Mouse (Mus musculus) heart, embryonic 11.5 days (tissue): ENCODE measurements around the gene 1810013L24Rik. TPM values are rescaled to one million over a fixed set of nuclear protein-coding genes. Genes with fewer than 3 reads are reported as not detected.
"Not testable (repeated sequence)": the region's sequence is repeated elsewhere in the genome, so short reads cannot be mapped to it uniquely, and the experiment has no call there.

Source experiments
- ATAC-seq: fragments of 200-750 bp; cut with Nextera tagmentation; replicated peaks from 2 replicates; pipeline ENCODE4 v1.8.0; 2017; ENCODE audit warnings: moderate library complexity; ENCODE audit not compliant: insufficient number of reproducible peaks, low FRiP score, low TSS enrichment
- H3K27ac ChIP-seq: fragments of 300-500 bp; sonication (generic); 2 replicates; pipeline ENCODE4 v1.5.1; 2014; ENCODE audit warnings: mild to moderate bottlenecking, low read depth, low read length
- H3K27me3 ChIP-seq: fragments of 300-500 bp; sonication (generic); 2 replicates; pipeline ENCODE4 v1.6.1; 2014; ENCODE audit warnings: mild to moderate bottlenecking, low read length, mixed read lengths; ENCODE audit not compliant: control insufficient read depth, insufficient read depth
- H3K36me3 ChIP-seq: fragments of 300-500 bp; sonication (generic); 2 replicates; pipeline ENCODE4 v1.6.1; 2014; ENCODE audit warnings: mild to moderate bottlenecking, low read length, moderate library complexity, mixed read lengths; ENCODE audit not compliant: control insufficient read depth, insufficient read depth
- H3K4me1 ChIP-seq: fragments of 300-500 bp; sonication (generic); 2 replicates; pipeline ENCODE4 v1.6.1; 2014; ENCODE audit warnings: low read length; ENCODE audit not compliant: control insufficient read depth, insufficient read depth
- H3K4me2 ChIP-seq: fragments of 300-500 bp; sonication (generic); 2 replicates; pipeline ENCODE4 v1.6.1; 2014; ENCODE audit warnings: mild to moderate bottlenecking, moderate library complexity
- H3K4me3 ChIP-seq: fragments of 300-500 bp; sonication (generic); 2 replicates; pipeline ENCODE4 v1.5.1; 2014; ENCODE audit warnings: low read depth, low read length
- H3K9ac ChIP-seq: fragments of 300-500 bp; sonication (generic); 2 replicates; pipeline ENCODE4 v1.6.1; 2014; ENCODE audit warnings: mild to moderate bottlenecking, low read depth, low read length, moderate library complexity
- H3K9me3 ChIP-seq: fragments of 300-500 bp; sonication (generic); replicated peaks from 2 replicates; pipeline ENCODE4 v1.6.1; 2016; ENCODE audit warnings: low read length; ENCODE audit not compliant: control insufficient read depth
- WGBS: fragments of 180-500 bp; shearing (Covaris S2); extraction: QIAGEN DNeasy Blood & Tissue Kit; methylation state at CpG from one replicate; pipeline ENCODE4 v1.1.7; 2014; ENCODE audit not compliant: insufficient replicate concordance; 5-methylcytosine and 5-hydroxymethylcytosine counted together
- polyA plus RNA-seq: library from polyadenylated mRNA; unstranded; fragments of >200 nt; fragmentation: Nextera tagmentation; extraction: Ambion mirVana; gene quantifications from 2 replicates; pipeline ENCODE4 v1.2.1, GENCODE M21; 2014

The 1810013L24Rik gene
- polyA plus RNA-seq, 1 experiment from 2014 or later = 13.4 TPM

- Histone ChIP-seq H3K27ac (no peak overlapping the region), H3K4me1 (peaks cover 6% of the 10 kb centered on the region), H3K4me2 (no peak overlapping the region), H3K9ac (no peak overlapping the region), H3K27me3 (no peaks in the 10 kb centered on the region), H3K9me3 (no peaks in the 10 kb centered on the region), H3K4me3 (no peak overlapping the region), H3K36me3 (no peaks in the 10 kb centered on the region; the same call in 1 of the 2 replicates)
- ATAC-seq = no peak
- 84% methylated on average over 5 of the region's 5 CpGs for WGBS
These were observed 37.6 kb downstream of the 1810013L24Rik start for GRCm38 (mm10) chr16:8867406-8867955.

DNA sequence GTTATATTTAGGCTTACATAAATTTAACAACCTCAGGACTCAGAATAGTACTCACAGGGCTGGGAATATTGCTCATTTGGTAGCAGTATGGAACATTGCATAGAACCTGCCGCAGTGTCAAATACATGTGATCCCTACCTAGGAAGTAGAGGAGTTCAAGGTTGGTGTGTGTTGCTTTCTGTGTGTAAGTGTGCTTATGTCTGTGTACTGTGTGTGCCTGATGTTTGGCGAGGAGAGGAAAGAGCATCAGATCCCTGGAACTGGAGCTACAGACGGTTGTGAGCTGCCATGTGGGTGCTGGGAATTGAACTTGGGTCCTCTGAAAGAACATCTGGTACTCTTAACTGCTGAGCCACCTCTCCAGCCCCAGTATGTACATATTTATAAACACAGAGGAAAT is 38.6 kb downstream of the 1810013L24Rik start:
- no peak overlapping the region for H3K4me2 ChIP-seq
- H3K27ac ChIP-seq = no peak overlapping the region
- H3K9me3 ChIP-seq = no peaks in the 10 kb centered on the region
- peaks cover 6% of the 10 kb centered on the region for H3K4me1 ChIP-seq
- H3K27me3 ChIP-seq = no peaks in the 10 kb centered on the region
- ATAC-seq = no peak
- 85% methylated on average over 3 of the region's 3 CpGs for WGBS
- H3K9ac ChIP-seq = no peak overlapping the region
- no peaks in the 10 kb centered on the region; the same call in 1 of the 2 replicates for H3K36me3 ChIP-seq
- no peak overlapping the region for H3K4me3 ChIP-seq

DNA sequence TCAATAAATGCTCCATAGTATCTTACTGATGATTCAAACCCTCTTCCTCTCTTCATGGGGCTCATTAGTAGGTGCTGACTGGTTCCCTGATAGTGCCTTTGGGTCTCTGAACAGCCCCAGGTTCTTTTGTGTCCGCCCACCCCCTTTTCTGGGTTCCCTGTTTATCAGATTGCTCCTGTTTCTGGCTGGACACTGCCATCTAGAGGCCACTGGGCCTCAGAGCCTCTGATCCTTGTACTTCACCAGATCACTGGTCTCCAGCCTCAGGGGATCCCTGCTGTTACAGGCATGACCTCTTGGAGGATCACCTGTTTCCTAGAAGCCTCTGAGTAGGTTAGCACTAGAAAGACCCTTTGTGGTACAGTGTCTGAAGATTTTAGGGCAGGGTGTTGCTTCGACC is 39.8 kb downstream of the 1810013L24Rik start:
- Histone ChIP-seq H3K4me3 (no peak overlapping the region), H3K4me2 (no peak overlapping the region), H3K27ac (no peak overlapping the region), H3K27me3 (no peaks in the 10 kb centered on the region), H3K9ac (no peak overlapping the region), H3K36me3 (no peaks in the 10 kb centered on the region; the same call in 1 of the 2 replicates), H3K4me1 (no peaks in the 10 kb centered on the region), H3K9me3 (no peaks in the 10 kb centered on the region)
- WGBS = 31% methylated on average over 2 of the region's 2 CpGs
- ATAC-seq = no peak

GRCm38 (mm10) chr16:8871376-8871775 is 41.5 kb downstream of the 1810013L24Rik start:
- H3K36me3 ChIP-seq = no peaks in the 10 kb centered on the region; the same call in 1 of the 2 replicates
- no peak for ATAC-seq
- no peak overlapping the region for H3K9ac ChIP-seq
- no peaks in the 10 kb centered on the region for H3K27me3 ChIP-seq
- H3K9me3 ChIP-seq = no peaks in the 10 kb centered on the region
- H3K27ac ChIP-seq = no peak overlapping the region
- no peak overlapping the region for H3K4me3 ChIP-seq
- no peaks in the 10 kb centered on the region for H3K4me1 ChIP-seq
- no peak overlapping the region for H3K4me2 ChIP-seq
- WGBS = 82% methylated on average over 6 of the region's 6 CpGs

- ATAC-seq = peak; percentile 69; the same call in 1 of the 2 replicates
- Histone ChIP-seq H3K4me2 (no peak overlapping the region), H3K9me3 (no peaks in the 10 kb centered on the region), H3K4me3 (no peak overlapping the region), H3K9ac (no peak overlapping the region), H3K27me3 (no peaks in the 10 kb centered on the region), H3K27ac (no peak overlapping the region), H3K4me1 (no peaks in the 10 kb centered on the region), H3K36me3 (no peaks in the 10 kb centered on the region; the same call in 1 of the 2 replicates)
- WGBS = 51% methylated on average over 5 of the region's 5 CpGs
These were observed 42.1 kb downstream of the 1810013L24Rik start for GRCm38 (mm10) chr16:8872019-8872418.

DNA sequence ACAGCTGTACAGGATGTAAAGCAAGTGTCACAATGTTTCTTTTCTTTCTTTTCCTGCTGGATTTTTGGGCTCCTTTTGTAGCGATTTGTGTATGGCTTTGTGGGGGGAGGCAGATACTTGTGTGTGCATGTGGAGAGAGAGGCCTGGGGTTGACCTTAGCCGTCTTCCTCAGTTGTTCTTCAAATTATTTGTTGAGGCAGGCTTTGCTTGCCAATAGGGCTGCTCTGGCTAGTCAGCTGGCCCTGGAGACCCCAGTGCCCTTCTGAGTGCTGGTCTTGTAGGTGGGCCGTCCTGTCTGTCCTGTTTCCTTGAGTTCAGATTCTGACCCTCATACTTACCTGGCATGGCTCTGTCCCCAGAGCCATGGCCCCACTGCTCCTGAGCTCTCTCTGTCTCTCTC is 42.6 kb downstream of the 1810013L24Rik start:
- WGBS = 59% methylated on average over 3 of the region's 3 CpGs
- H3K4me1 ChIP-seq = no peaks in the 10 kb centered on the region
- ATAC-seq = no peak

GRCm38 (mm10) chr16:8880076-8880475 is 50.2 kb downstream of the 1810013L24Rik start:
- ATAC-seq = no peak
- no peak overlapping the region for H3K4me3 ChIP-seq
- H3K27me3 ChIP-seq = no peaks in the 10 kb centered on the region
- no peak overlapping the region for H3K9ac ChIP-seq
- no peak overlapping the region for H3K27ac ChIP-seq
- no peaks in the 10 kb centered on the region for H3K9me3 ChIP-seq
- 73% methylated on average over 5 of the region's 5 CpGs for WGBS
- H3K4me1 ChIP-seq = no peaks in the 10 kb centered on the region
- H3K36me3 ChIP-seq = no peaks in the 10 kb centered on the region
- no peak overlapping the region for H3K4me2 ChIP-seq

More for the DNA sequence above, 42.6 kb downstream of the 1810013L24Rik start:
- Histone ChIP-seq H3K27me3 (no peaks in the 10 kb centered on the region), H3K4me2 (no peak overlapping the region), H3K36me3 (no peaks in the 10 kb centered on the region; the same call in 1 of the 2 replicates), H3K9ac (no peak overlapping the region), H3K4me3 (no peak overlapping the region), H3K9me3 (no peaks in the 10 kb centered on the region), H3K27ac (no peak overlapping the region)

DNA sequence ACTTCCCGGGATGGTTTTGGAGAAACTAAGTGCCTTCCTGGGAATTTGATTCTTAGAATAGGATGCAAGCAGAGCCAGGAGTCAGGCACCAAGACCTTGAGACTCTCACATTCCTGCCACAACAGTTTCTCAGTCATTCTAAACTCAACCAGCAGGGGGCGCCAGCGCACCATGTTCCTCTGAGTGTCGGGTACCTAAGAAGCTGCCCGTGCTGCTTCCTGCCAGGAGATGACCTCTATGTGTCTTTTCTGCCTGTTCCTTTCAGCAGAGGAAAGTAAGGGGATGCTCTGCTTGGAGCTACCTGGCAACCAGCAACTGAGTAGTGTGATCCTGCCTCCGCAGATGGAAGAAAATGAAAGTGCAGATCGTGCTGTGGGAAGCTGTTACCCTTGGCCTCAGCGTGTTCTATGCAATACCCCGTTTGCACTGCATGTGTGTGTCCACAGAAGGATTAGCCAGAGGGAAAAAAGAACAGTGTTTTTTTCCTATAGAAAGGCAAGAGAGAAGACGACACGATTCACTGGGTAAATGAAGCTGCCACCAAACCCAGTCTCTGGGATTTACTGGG is 53.9 kb downstream of the 1810013L24Rik start:
- H3K4me3 ChIP-seq = no peak overlapping the region
- ATAC-seq = no peak
- H3K9ac ChIP-seq = no peak overlapping the region
- no peak overlapping the region for H3K27ac ChIP-seq
- 44% methylated on average over 11 of the region's 11 CpGs for WGBS
- H3K4me2 ChIP-seq = 0 out of 2 replicates have a peak overlapping the region, but pooled peaks have one; percentile 7
- H3K27me3 ChIP-seq = no peaks in the 10 kb centered on the region
- H3K4me1 ChIP-seq = no peaks in the 10 kb centered on the region
- no peaks in the 10 kb centered on the region for H3K36me3 ChIP-seq
- H3K9me3 ChIP-seq = no peaks in the 10 kb centered on the region

GRCm38 (mm10) chr16:8894214-8894613 is 64.3 kb downstream of the 1810013L24Rik start:
- WGBS = 40% methylated on average over 4 of the region's 4 CpGs
- H3K9me3 ChIP-seq, H3K27ac ChIP-seq, H3K4me3 ChIP-seq, ATAC-seq, H3K4me1 ChIP-seq, H3K9ac ChIP-seq, H3K27me3 ChIP-seq, H3K36me3 ChIP-seq, H3K4me2 ChIP-seq: not testable (repeated sequence)
